Mouse (Mus musculus) liver, postnatal 0 days (tissue): ENCODE data around the gene Parp16. TPM values are rescaled to one million over a fixed set of nuclear protein-coding genes. Genes with fewer than 3 reads are reported as not detected.

Experiments used
- ATAC-seq: fragments of 200-750 bp; cut with Nextera tagmentation; 2 replicates; pipeline ENCODE4 v1.8.0; 2017; ENCODE audit warnings: mild to moderate bottlenecking, moderate library complexity
- DNase-seq: peaks from one replicate; pipeline ENCODE4 v3.0.0-alpha.2; 2016
- H3K27ac ChIP-seq: fragments of 300-500 bp; sonication (generic); 2 replicates; pipeline ENCODE4 v1.5.1; 2014; ENCODE audit warnings: antibody characterized with exemption, moderate library complexity, mild to moderate bottlenecking, low read depth
- H3K27me3 ChIP-seq: fragments of 300-500 bp; sonication (generic); 2 replicates; pipeline ENCODE4 v1.6.1; 2014; ENCODE audit warnings: low read length, control low read depth, mixed read lengths; ENCODE audit not compliant: insufficient read depth
- H3K36me3 ChIP-seq: fragments of 300-500 bp; sonication (generic); replicated peaks from 2 replicates; pipeline ENCODE4 v1.6.1; 2014; ENCODE audit warnings: mild to moderate bottlenecking, control low read depth, low read length, moderate library complexity, mixed read lengths; ENCODE audit not compliant: insufficient read depth
- H3K4me1 ChIP-seq: fragments of 300-500 bp; sonication (generic); 2 replicates; pipeline ENCODE4 v1.6.1; 2014; ENCODE audit warnings: antibody characterized with exemption, mild to moderate bottlenecking, control low read depth; ENCODE audit not compliant: insufficient read depth
- H3K4me2 ChIP-seq: fragments of 300-500 bp; sonication (generic); 2 replicates; pipeline ENCODE4 v1.6.1; 2014; ENCODE audit warnings: low read depth, mild to moderate bottlenecking, low read length, moderate library complexity, mixed read lengths
- H3K4me3 ChIP-seq: fragments of 300-500 bp; sonication (generic); 2 replicates; pipeline ENCODE4 v1.5.1; 2014; ENCODE audit warnings: low read depth, low read length
- H3K9ac ChIP-seq: fragments of 300-500 bp; sonication (generic); replicated peaks from 2 replicates; pipeline ENCODE4 v1.6.1; 2014; ENCODE audit warnings: mild to moderate bottlenecking, moderate library complexity
- H3K9me3 ChIP-seq: fragments of 300-500 bp; sonication (generic); 2 replicates; pipeline ENCODE4 v1.6.1; 2016; ENCODE audit warnings: mild to moderate bottlenecking, control low read depth, low read length, mixed read lengths
- CTCF ChIP-seq: sonication (generic); IDR thresholded peaks from 2 replicates; pipeline ENCODE4 v1.5.1; 2016; ENCODE audit warnings: antibody characterized with exemption, low read depth
- EP300 ChIP-seq: IDR thresholded peaks from 2 replicates; pipeline ENCODE4 v1.6.1; 2016; ENCODE audit warnings: antibody characterized with exemption, low read depth, mild to moderate bottlenecking
- WGBS: fragments of 180-500 bp; shearing (Covaris S2); extraction: QIAGEN DNeasy Blood & Tissue Kit; methylation state at CpG from one replicate; pipeline ENCODE4 v1.1.7; 2014; ENCODE audit not compliant: insufficient replicate concordance; 5-methylcytosine and 5-hydroxymethylcytosine counted together
- polyA plus RNA-seq: library from polyadenylated mRNA; unstranded; fragments of >200 nt; fragmentation: Nextera tagmentation; extraction: Ambion mirVana; gene quantifications from 2 replicates; pipeline ENCODE4 v1.2.1, GENCODE M21; 2015

Parp16 gene
- polyA plus RNA-seq, 1 experiment from 2014 or later = 11.7 TPM

GRCm38 (mm10) chr9:65196738-65197569, 1.8 kb downstream of the Parp16 start:
- DNase-seq (peak; percentile 96), ATAC-seq (peak; percentile 68)
- peak; percentile 91 for TF ChIP-seq CTCF
- TF ChIP-seq EP300 = peak; percentile 26; the same call in 1 of the 2 replicates
- H3K27ac ChIP-seq = peak overlapping the region; percentile 89
- peak overlapping the region; percentile 46 for H3K4me2 ChIP-seq
- peaks cover 58% of the 10 kb centered on the region for H3K4me1 ChIP-seq
- H3K36me3 ChIP-seq = no peaks in the 10 kb centered on the region
- 13% methylated on average over 26 of the region's 26 CpGs for WGBS
- H3K4me3 ChIP-seq = 0 out of 2 replicates have a peak overlapping the region, but pooled peaks have one; percentile 4
- H3K9ac ChIP-seq = peak overlapping the region; percentile 49
- H3K9me3 ChIP-seq = no peaks in the 10 kb centered on the region
- H3K27me3 ChIP-seq = no peaks in the 10 kb centered on the region

GRCm38 (mm10) chr9:65197826-65198225, 2.7 kb downstream of the Parp16 start:
- DNase-seq (peak; percentile 59), ATAC-seq (no peak)
- peak overlapping the region; percentile 48 for H3K4me2 ChIP-seq
- 0 out of 2 replicates have a peak overlapping the region, but pooled peaks have one; percentile 21 for H3K9ac ChIP-seq
- TF ChIP-seq CTCF (no peak), EP300 (no peak)
- WGBS = 69% methylated on average over 6 of the region's 6 CpGs
- peaks cover 51% of the 10 kb centered on the region for H3K4me1 ChIP-seq
- no peak overlapping the region for H3K4me3 ChIP-seq
- H3K27ac ChIP-seq = peak overlapping the region; percentile 89
- H3K36me3 ChIP-seq = no peaks in the 10 kb centered on the region
- H3K9me3 ChIP-seq = no peaks in the 10 kb centered on the region
- H3K27me3 ChIP-seq = no peaks in the 10 kb centered on the region

GRCm38 (mm10) chr9:65199723-65200122, 4.6 kb downstream of the Parp16 start:
- WGBS = 42% methylated on average over 7 of the region's 7 CpGs
- no peaks in the 10 kb centered on the region for H3K36me3 ChIP-seq
- no peaks in the 10 kb centered on the region for H3K27me3 ChIP-seq
- ATAC-seq (no peak), DNase-seq (no peak)
- TF ChIP-seq CTCF = no peak
- TF ChIP-seq EP300 = no peak
- no peak overlapping the region for H3K9ac ChIP-seq
- peaks cover 40% of the 10 kb centered on the region for H3K4me1 ChIP-seq
- no peaks in the 10 kb centered on the region for H3K9me3 ChIP-seq
- no peak overlapping the region for H3K4me2 ChIP-seq
- no peak overlapping the region for H3K4me3 ChIP-seq
- H3K27ac ChIP-seq = peak overlapping the region; percentile 83; the same call in 1 of the 2 replicates

GRCm38 (mm10) chr9:65200606-65201005, 5.5 kb downstream of the Parp16 start:
- no peak overlapping the region for H3K4me3 ChIP-seq
- H3K36me3 ChIP-seq = no peaks in the 10 kb centered on the region
- ATAC-seq (no peak), DNase-seq (no peak)
- WGBS = 48% methylated on average over 1 of the region's 1 CpGs
- H3K9ac ChIP-seq = no peak overlapping the region
- H3K27me3 ChIP-seq = no peaks in the 10 kb centered on the region
- no peak for TF ChIP-seq EP300
- TF ChIP-seq CTCF = no peak
- no peak overlapping the region for H3K4me2 ChIP-seq
- H3K27ac ChIP-seq = peak overlapping the region; percentile 83
- H3K4me1 ChIP-seq = peaks cover 31% of the 10 kb centered on the region
- no peaks in the 10 kb centered on the region for H3K9me3 ChIP-seq

- H3K27me3 ChIP-seq = no peaks in the 10 kb centered on the region
- H3K4me3 ChIP-seq = no peak overlapping the region
- ATAC-seq (no peak), DNase-seq (no peak)
- no peak overlapping the region for H3K4me2 ChIP-seq
- peaks cover 27% of the 10 kb centered on the region for H3K4me1 ChIP-seq
- H3K27ac ChIP-seq = peak overlapping the region; percentile 83
- 33% methylated on average over 3 of the region's 3 CpGs for WGBS
- 0 out of 2 replicates have a peak overlapping the region, but pooled peaks have one; percentile 69 for H3K9ac ChIP-seq
- H3K36me3 ChIP-seq = no peaks in the 10 kb centered on the region
- no peak for TF ChIP-seq CTCF
- no peak for TF ChIP-seq EP300
- no peaks in the 10 kb centered on the region for H3K9me3 ChIP-seq
These were observed 5.8 kb downstream of the Parp16 start for GRCm38 (mm10) chr9:65201021-65201380.

- Histone ChIP-seq H3K27me3 (no peaks in the 10 kb centered on the region), H3K4me3 (peak overlapping the region; percentile 44), H3K4me2 (peak overlapping the region; percentile 72), H3K9ac (peak overlapping the region; percentile 69), H3K36me3 (no peaks in the 10 kb centered on the region), H3K4me1 (peaks cover 27% of the 10 kb centered on the region), H3K9me3 (no peaks in the 10 kb centered on the region), H3K27ac (peak overlapping the region; percentile 83)
- WGBS = under 1% methylated on average over 18 of the region's 18 CpGs
- peak; percentile 85 for DNase-seq
- ATAC-seq = peak; percentile 82
- peak; percentile 86 for TF ChIP-seq EP300
- TF ChIP-seq CTCF = no peak
These were observed 6.4 kb downstream of the Parp16 start for GRCm38 (mm10) chr9:65201381-65202164.
